Mouse (Mus musculus) ES-Bruce4 (cell line): ENCODE data around the gene Nrxn1.

Experiments
- CTCF ChIP-seq: IDR thresholded peaks from one replicate; pipeline ENCODE4 v1.8.1; 2011; ENCODE audit warnings: low read depth, low read length
- POLR2A ChIP-seq: IDR thresholded peaks from one replicate; pipeline ENCODE4 v1.8.1; 2011; ENCODE audit warnings: low read length; ENCODE audit not compliant: insufficient read depth

DNA sequence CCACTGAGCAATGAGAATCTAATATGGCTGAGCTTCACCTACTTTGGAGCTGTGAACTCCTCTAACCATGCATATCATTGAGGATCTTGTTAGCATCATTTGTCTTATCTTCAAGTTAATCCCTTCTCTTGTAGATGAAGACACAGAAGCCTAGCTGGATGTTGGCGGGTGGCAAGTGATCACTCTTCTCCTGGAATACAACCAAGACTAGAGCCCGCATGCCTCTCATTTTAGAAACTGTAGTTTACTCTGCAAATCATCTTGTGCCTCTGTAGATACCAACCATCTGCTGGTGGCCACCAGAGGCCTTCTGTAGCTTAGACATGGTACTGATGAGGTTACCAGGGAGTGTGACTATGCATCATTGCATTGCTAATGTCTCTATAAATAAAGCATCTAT lies 280.4 kb downstream of the Nrxn1 start:
- TF ChIP-seq CTCF (no peak), POLR2A (no peak)
